Mouse (Mus musculus) liver, adult 2 months (tissue): ENCODE measurements at regions not wholly inside any gene's neighbourhood (a gene's known extent, or its start where the extent isn't known, plus 50 kb on each side); places are given as distances from the start of the nearest gene placed in this dataset.

ENCODE experiments used
- DNase-seq: peaks from one replicate; pipeline ENCODE4 v3.0.0-alpha.2; 2011; ENCODE audit warnings: low read depth, low spot score; ENCODE audit errors: extremely low read depth
- H3K27ac ChIP-seq: fragments of 200-500 bp; replicated peaks from 2 replicates; pipeline ENCODE4 v1.5.1; 2012; ENCODE audit warnings: low read depth, mild to moderate bottlenecking, control low read depth, inconsistent platforms, low read length; ENCODE audit not compliant: insufficient read depth
- H3K27me3 ChIP-seq: fragments of 200-500 bp; 2 replicates; pipeline ENCODE4 v1.6.1; 2012; ENCODE audit warnings: mild to moderate bottlenecking, moderate library complexity, low read length, inconsistent platforms; ENCODE audit not compliant: control insufficient read depth, insufficient read depth
- H3K36me3 ChIP-seq: fragments of 200-500 bp; 2 replicates; pipeline ENCODE4 v1.6.1; 2012; ENCODE audit warnings: low read length, inconsistent platforms; ENCODE audit not compliant: control insufficient read depth, insufficient read depth
- H3K4me1 ChIP-seq: fragments of 200-500 bp; 2 replicates; pipeline ENCODE4 v1.6.1; 2011; ENCODE audit warnings: low read length; ENCODE audit not compliant: control insufficient read depth, insufficient read depth
- H3K4me3 ChIP-seq: fragments of 200-500 bp; 2 replicates; pipeline ENCODE4 v1.5.1; 2011; ENCODE audit warnings: low read depth, mild to moderate bottlenecking, control low read depth, low read length, moderate library complexity; ENCODE audit not compliant: insufficient read depth
- H3K79me2 ChIP-seq: fragments of 200-500 bp; 2 replicates; pipeline ENCODE4 v1.6.1; 2012; ENCODE audit warnings: inconsistent platforms, mild to moderate bottlenecking, low read length, moderate library complexity; ENCODE audit not compliant: control insufficient read depth, insufficient read depth
- H3K9ac ChIP-seq: fragments of 200-500 bp; 2 replicates; pipeline ENCODE4 v1.6.1; 2012; ENCODE audit warnings: low read depth, mild to moderate bottlenecking, control low read depth, inconsistent platforms, low read length
- CTCF ChIP-seq: fragments of 200-500 bp; IDR thresholded peaks from 2 replicates; pipeline ENCODE4 v1.5.1; 2011; ENCODE audit warnings: low read depth, low read length, control low read depth
- POLR2A ChIP-seq: fragments of 200-500 bp; IDR thresholded peaks from 2 replicates; pipeline ENCODE4 v1.6.1; 2011; ENCODE audit warnings: low read length, control low read depth; ENCODE audit not compliant: insufficient read depth; ENCODE audit errors: extremely low read depth
- WGBS: fragments of 180-500 bp; shearing (Covaris S2); methylation state at CpG from one replicate; pipeline ENCODE4 v1.1.7; 2018; 5-methylcytosine and 5-hydroxymethylcytosine counted together

- Histone ChIP-seq H3K9ac (no peak overlapping the region), H3K79me2 (no peaks in the 10 kb centered on the region), H3K27ac (no peak overlapping the region), H3K4me1 (no peaks in the 10 kb centered on the region), H3K27me3 (no peaks in the 10 kb centered on the region), H3K36me3 (no peaks in the 10 kb centered on the region), H3K4me3 (no peak overlapping the region)
- no peak for TF ChIP-seq POLR2A
- TF ChIP-seq CTCF: no peak
- no peak for DNase-seq
- WGBS: 64% methylated on average over 3 of the region's 3 CpGs
Observed at GRCm38 (mm10) chr12:60214002-60214401, 994.5 kb upstream of the Fbxo33 start.

GRCm38 (mm10) chr12:60175750-60176149, 956.2 kb upstream of the Fbxo33 start:
- WGBS: 47% methylated on average over 2 of the region's 2 CpGs

GRCm38 (mm10) chr12:60150266-60150665, 930.7 kb upstream of the Fbxo33 start:
- no peak overlapping the region for H3K4me3 ChIP-seq
- DNase-seq: no peak

More at GRCm38 (mm10) chr12:60175750-60176149, 956.2 kb upstream of the Fbxo33 start:
- no peak overlapping the region for H3K4me3 ChIP-seq
- H3K9ac ChIP-seq: no peak overlapping the region
- H3K79me2 ChIP-seq: no peaks in the 10 kb centered on the region
- H3K27ac ChIP-seq: no peak overlapping the region
- DNase-seq: no peak
- no peaks in the 10 kb centered on the region for H3K27me3 ChIP-seq
- H3K4me1 ChIP-seq: no peaks in the 10 kb centered on the region
- TF ChIP-seq CTCF: no peak
- TF ChIP-seq POLR2A: no peak
- H3K36me3 ChIP-seq: no peaks in the 10 kb centered on the region

GRCm38 (mm10) chr12:60147364-60147763, 927.8 kb upstream of the Fbxo33 start:
- no peak for DNase-seq
- Histone ChIP-seq H3K27me3 (no peaks in the 10 kb centered on the region), H3K4me3 (no peak overlapping the region), H3K79me2 (no peaks in the 10 kb centered on the region), H3K9ac (no peak overlapping the region), H3K4me1 (no peaks in the 10 kb centered on the region), H3K27ac (no peak overlapping the region), H3K36me3 (no peaks in the 10 kb centered on the region)
- WGBS: 56% methylated on average over 1 of the region's 1 CpGs
- no peak for TF ChIP-seq CTCF

More at GRCm38 (mm10) chr12:60150266-60150665, 930.7 kb upstream of the Fbxo33 start:
- Histone ChIP-seq H3K79me2 (no peaks in the 10 kb centered on the region), H3K27ac (no peak overlapping the region), H3K27me3 (no peaks in the 10 kb centered on the region), H3K9ac (no peak overlapping the region), H3K36me3 (no peaks in the 10 kb centered on the region), H3K4me1 (no peaks in the 10 kb centered on the region)
- TF ChIP-seq POLR2A: no peak
- TF ChIP-seq CTCF: no peak
- 85% methylated on average over 4 of the region's 4 CpGs for WGBS
